Mouse (Mus musculus) hindbrain, postnatal 0 days (tissue): ENCODE measurements at regions not wholly inside any gene's neighbourhood (a gene's known extent, or its start where the extent isn't known, plus 50 kb on each side); places are given as distances from the start of the nearest gene placed in this dataset.
A peak's percentile ranks its signal among the peaks of the same experiment; 100 is the strongest.

Source experiments
- ATAC-seq: fragments of 200-750 bp; cut with Nextera tagmentation; 2 replicates; pipeline ENCODE4 v1.8.0; 2017; ENCODE audit warnings: mild to moderate bottlenecking, moderate TSS enrichment, moderate library complexity
- DNase-seq: peaks from one replicate; pipeline ENCODE4 v3.0.0-alpha.2; 2015; ENCODE audit warnings: low spot score
- H3K27ac ChIP-seq: fragments of 300-500 bp; sonication (generic); 2 replicates; pipeline ENCODE4 v1.5.1; 2014; ENCODE audit warnings: mild to moderate bottlenecking
- H3K27me3 ChIP-seq: fragments of 300-500 bp; sonication (generic); 2 replicates; pipeline ENCODE4 v1.6.1; 2014; ENCODE audit warnings: low read length, mixed read lengths; ENCODE audit not compliant: insufficient read depth
- H3K36me3 ChIP-seq: fragments of 300-500 bp; sonication (generic); 2 replicates; pipeline ENCODE4 v1.6.1; 2014; ENCODE audit warnings: low read length, mixed read lengths; ENCODE audit not compliant: insufficient read depth
- H3K4me1 ChIP-seq: fragments of 300-500 bp; sonication (generic); 2 replicates; pipeline ENCODE4 v1.6.1; 2014; ENCODE audit warnings: antibody characterized with exemption, low read length, mixed read lengths; ENCODE audit not compliant: insufficient read depth
- H3K4me2 ChIP-seq: fragments of 300-500 bp; sonication (generic); 2 replicates; pipeline ENCODE4 v1.6.1; 2014; ENCODE audit warnings: low read depth, mild to moderate bottlenecking, low read length, moderate library complexity, mixed read lengths
- H3K4me3 ChIP-seq: fragments of 300-500 bp; sonication (generic); 2 replicates; pipeline ENCODE4 v1.5.1; 2014; ENCODE audit warnings: low read length
- H3K9ac ChIP-seq: fragments of 300-500 bp; sonication (generic); replicated peaks from 2 replicates; pipeline ENCODE4 v1.6.1; 2014; ENCODE audit warnings: mild to moderate bottlenecking, low read length, moderate library complexity, mixed read lengths
- H3K9me3 ChIP-seq: fragments of 300-500 bp; sonication (generic); 2 replicates; pipeline ENCODE4 v1.6.1; 2016; ENCODE audit warnings: low read length, mixed read lengths
- CTCF ChIP-seq: IDR thresholded peaks from 2 replicates; pipeline ENCODE4 v1.5.1; 2016; ENCODE audit warnings: antibody characterized with exemption, control low read depth, low read depth
- WGBS: fragments of 180-500 bp; shearing (Covaris S2); extraction: QIAGEN DNeasy Blood & Tissue Kit; methylation state at CpG from one replicate; pipeline ENCODE4 v1.1.7; 2014; 5-methylcytosine and 5-hydroxymethylcytosine counted together

DNA sequence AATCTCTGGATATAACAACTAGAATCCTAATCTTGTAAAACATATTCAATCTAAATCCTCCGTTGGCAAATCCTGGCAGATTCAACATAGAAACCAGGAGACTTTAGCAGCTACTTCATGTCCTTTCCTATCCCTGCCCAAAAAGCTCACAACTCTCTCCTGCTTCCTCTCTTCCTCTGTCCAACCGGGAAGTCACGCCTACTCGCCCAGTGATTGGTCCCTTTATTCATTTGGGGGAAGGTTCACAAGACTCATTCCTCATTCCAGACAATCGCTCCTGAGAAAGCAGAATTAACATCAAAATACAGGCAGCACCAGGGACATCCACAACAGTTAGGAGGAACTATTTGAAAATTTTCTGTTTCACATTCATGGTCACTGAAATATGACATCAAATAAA, 133.9 kb upstream of the Igsf10 start:
- Histone ChIP-seq H3K27me3 (no peaks in the 10 kb centered on the region), H3K27ac (no peak overlapping the region), H3K4me3 (no peak overlapping the region), H3K4me1 (no peaks in the 10 kb centered on the region), H3K4me2 (peak overlapping the region; percentile 21; the same call in 1 of the 2 replicates), H3K9me3 (no peaks in the 10 kb centered on the region), H3K36me3 (no peaks in the 10 kb centered on the region), H3K9ac (no peak overlapping the region)
- ATAC-seq = no peak
- 12% methylated on average over 5 of the region's 5 CpGs for WGBS
- no peak for TF ChIP-seq CTCF
- peak; percentile 29 for DNase-seq

DNA sequence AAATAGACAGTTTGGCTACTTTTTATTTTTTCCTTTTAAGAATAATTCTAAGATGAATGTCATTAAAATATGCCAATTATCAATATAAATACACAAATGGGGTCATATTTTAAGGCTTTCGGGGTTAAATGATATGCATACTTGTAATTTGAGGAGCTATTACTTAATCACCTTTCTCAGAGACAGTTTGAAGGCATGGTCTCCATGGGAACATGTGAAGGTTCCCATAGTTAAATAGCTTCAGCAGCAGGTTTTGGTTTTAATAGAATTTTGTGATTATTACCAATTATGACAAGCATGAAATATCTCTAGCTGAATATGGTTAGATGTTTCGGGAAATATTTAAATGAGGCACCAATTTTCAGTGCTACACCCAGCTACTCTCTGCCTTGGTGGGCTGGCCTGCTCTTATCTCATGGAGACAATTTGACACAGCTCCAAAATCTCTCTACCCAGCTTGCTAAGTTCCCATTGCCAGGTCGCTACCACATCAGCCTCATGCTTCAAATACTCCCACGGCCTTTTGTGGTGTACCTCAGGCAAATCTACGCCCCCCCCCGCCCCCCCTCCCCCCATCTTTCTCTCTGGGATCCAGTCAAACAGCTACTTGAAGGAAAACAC, 133.4 kb upstream of the Igsf10 start:
- H3K4me2 ChIP-seq = no peak overlapping the region; the same call in 1 of the 2 replicates

DNA sequence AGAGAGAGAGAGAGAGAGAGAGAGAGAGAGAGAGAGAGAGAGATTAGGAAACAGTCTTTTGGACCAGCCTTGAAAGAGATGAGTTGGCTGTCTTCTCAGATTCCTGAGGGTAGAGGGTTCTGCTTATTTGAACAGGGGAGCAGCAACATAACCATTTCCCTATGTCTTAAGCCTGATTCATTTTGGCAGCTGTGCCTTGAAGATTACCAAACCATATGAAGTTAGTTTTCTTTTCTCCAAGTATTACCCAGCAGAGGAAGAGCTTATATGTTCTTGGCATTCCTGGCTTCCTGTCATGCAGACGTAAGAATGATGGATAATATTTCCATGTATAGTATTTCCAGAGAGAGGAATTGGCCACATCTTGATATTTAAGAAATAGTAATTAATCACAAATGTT, 124.8 kb upstream of the Igsf10 start:
- ATAC-seq = no peak
- Histone ChIP-seq H3K4me1 (no peaks in the 10 kb centered on the region), H3K9me3 (no peaks in the 10 kb centered on the region), H3K36me3 (no peaks in the 10 kb centered on the region), H3K27me3 (no peaks in the 10 kb centered on the region), H3K27ac (no peak overlapping the region), H3K4me3 (no peak overlapping the region), H3K4me2 (no peak overlapping the region), H3K9ac (no peak overlapping the region)
- 89% methylated on average over 1 of the region's 1 CpGs for WGBS
- TF ChIP-seq CTCF = no peak
- DNase-seq = no peak

More for the DNA sequence above, 133.4 kb upstream of the Igsf10 start:
- Histone ChIP-seq H3K4me3 (no peak overlapping the region), H3K27ac (no peak overlapping the region), H3K4me1 (no peaks in the 10 kb centered on the region), H3K9ac (no peak overlapping the region), H3K9me3 (no peaks in the 10 kb centered on the region), H3K27me3 (no peaks in the 10 kb centered on the region), H3K36me3 (no peaks in the 10 kb centered on the region)
- no peak for DNase-seq
- no peak for TF ChIP-seq CTCF
- ATAC-seq = no peak
- 38% methylated on average over 6 of the region's 6 CpGs for WGBS

DNA sequence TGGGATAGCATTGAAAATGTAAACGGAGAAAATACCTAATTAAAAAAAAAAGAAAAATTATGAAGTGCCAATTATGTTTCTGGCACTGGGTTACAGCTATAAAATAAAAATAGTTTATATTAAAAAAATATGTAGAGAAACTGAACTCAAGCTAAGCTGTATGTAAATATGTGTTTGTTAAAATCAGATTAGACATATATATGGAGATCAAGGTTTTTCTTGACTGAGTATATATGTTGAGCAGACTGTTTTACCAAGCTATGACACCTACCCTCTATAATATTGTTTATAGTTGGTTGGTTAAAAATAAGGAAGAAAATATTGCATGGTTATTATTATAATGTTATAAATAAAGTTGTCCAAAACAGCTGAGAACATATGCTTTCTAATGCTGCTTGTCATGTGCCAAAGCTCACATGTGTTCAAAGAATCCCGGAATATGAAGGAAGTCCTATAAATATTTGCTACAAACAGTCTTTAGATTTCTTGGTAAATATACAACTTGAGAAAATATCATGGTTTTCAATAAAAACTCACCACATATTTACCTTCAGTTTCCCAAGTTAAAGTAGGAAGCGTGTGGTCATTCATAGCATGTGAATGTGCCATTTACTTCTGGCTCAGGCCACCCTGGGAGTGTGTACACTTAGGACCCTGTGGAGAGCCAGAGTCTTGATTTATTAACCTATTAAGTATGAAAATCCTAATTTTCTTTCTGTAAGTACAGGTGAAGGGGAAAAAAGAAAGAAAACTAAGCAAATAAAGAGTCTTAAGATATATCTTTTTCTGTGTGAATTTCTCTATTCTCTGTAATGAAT, 118.4 kb upstream of the Igsf10 start:
- WGBS = 86% methylated on average over 3 of the region's 3 CpGs
- Histone ChIP-seq H3K9me3 (no peaks in the 10 kb centered on the region), H3K4me2 (no peak overlapping the region), H3K27ac (no peak overlapping the region), H3K27me3 (no peaks in the 10 kb centered on the region), H3K36me3 (no peaks in the 10 kb centered on the region), H3K4me3 (no peak overlapping the region), H3K9ac (no peak overlapping the region), H3K4me1 (no peaks in the 10 kb centered on the region)
- DNase-seq = no peak
- ATAC-seq = no peak
- TF ChIP-seq CTCF = no peak

DNA sequence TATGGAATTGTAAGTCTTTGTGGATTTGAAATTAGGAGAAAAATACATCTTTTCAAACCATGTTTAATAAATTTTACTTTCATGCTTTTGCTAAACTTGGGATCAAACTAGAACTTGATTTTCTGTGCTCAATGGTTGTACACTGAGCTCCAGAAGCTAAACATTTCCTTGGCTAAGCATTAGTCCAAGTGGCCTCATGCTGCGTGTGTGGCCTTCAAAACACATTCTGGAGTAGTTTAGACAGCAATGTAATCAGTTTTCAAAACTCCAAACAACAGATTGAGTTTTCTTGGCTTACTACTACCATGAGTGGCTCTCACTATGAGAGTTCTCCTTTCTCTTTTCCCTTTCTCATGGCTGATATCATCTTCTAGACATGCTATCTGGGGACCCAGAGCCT, 112.7 kb upstream of the Igsf10 start:
- Histone ChIP-seq H3K4me3 (no peak overlapping the region), H3K9me3 (no peaks in the 10 kb centered on the region), H3K4me1 (no peaks in the 10 kb centered on the region), H3K36me3 (no peaks in the 10 kb centered on the region), H3K27ac (no peak overlapping the region), H3K9ac (no peak overlapping the region), H3K4me2 (no peak overlapping the region), H3K27me3 (no peaks in the 10 kb centered on the region)
- 84% methylated on average over 1 of the region's 1 CpGs for WGBS
- DNase-seq (no peak), ATAC-seq (no peak)
- no peak for TF ChIP-seq CTCF

DNA sequence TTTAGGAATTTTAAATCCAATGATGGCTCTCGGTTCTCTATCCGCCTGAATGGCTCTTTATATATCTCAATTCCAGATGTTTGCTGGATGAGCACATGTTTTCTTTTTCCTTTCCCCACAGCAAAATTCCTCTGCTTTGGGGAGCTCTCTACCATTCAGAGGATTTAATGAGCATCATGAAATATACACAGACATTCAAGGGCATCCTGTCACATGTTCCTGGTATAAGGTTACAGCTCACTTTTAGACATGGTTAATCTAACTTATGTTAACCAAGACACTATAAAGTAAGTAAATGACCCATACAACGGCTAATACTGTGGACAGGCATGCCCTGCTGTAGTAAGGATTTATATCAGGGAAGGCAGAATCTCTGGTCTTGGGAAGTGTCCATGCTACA, 106.9 kb upstream of the Igsf10 start:
- no peak for TF ChIP-seq CTCF

DNA sequence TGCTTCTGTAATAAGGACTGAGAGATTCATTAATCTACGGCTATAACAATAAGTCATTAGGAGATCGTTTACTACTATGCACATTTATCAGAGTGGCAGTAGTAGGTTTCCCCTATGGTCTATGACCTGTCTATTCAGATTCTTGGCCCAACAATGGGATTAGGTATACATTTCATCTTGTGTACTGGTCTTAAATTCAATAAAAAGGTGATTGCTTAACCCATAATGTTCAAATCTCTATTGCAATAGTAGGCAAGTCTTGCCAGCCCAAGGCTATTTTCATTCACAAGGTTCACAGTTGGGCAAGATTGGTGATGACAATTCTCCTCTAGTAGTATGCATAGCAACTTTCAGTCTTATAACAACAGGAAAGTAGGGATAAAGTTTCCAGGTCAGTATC, 79.4 kb upstream of the Igsf10 start:
- Histone ChIP-seq H3K27me3 (no peaks in the 10 kb centered on the region), H3K36me3 (no peaks in the 10 kb centered on the region), H3K27ac (no peak overlapping the region), H3K9me3 (no peaks in the 10 kb centered on the region), H3K4me3 (no peak overlapping the region), H3K4me2 (no peak overlapping the region), H3K9ac (no peak overlapping the region), H3K4me1 (no peaks in the 10 kb centered on the region)
- TF ChIP-seq CTCF = no peak
- DNase-seq (no peak), ATAC-seq (no peak)
- WGBS = 90% methylated on average over 2 of the region's 2 CpGs

More for the DNA sequence above, 106.9 kb upstream of the Igsf10 start:
- H3K9me3 ChIP-seq = no peaks in the 10 kb centered on the region
- H3K4me2 ChIP-seq = no peak overlapping the region
- no peak for ATAC-seq
- H3K36me3 ChIP-seq = no peaks in the 10 kb centered on the region
- no peak overlapping the region for H3K4me3 ChIP-seq
- no peak overlapping the region for H3K27ac ChIP-seq
- WGBS = 77% methylated on average over 3 of the region's 3 CpGs
- H3K4me1 ChIP-seq = no peaks in the 10 kb centered on the region
- H3K27me3 ChIP-seq = no peaks in the 10 kb centered on the region
- no peak for DNase-seq
- H3K9ac ChIP-seq = no peak overlapping the region
